Mouse (Mus musculus) liver, embryonic 13.5 days (tissue): Measurements from ENCODE around the gene Ficd. TPM values are rescaled to one million over a fixed set of nuclear protein-coding genes. Genes with fewer than 3 reads are reported as not detected.

Experiments
- ATAC-seq: fragments of 200-750 bp; cut with Nextera tagmentation; 2 replicates; pipeline ENCODE4 v1.8.0; 2017; ENCODE audit warnings: low read depth, mild to moderate bottlenecking, moderate number of reproducible peaks, moderate library complexity
- DNase-seq: peaks from one replicate; pipeline ENCODE4 v3.0.0; 2022
- H3K27ac ChIP-seq: fragments of 300-500 bp; sonication (generic); 2 replicates; pipeline ENCODE4 v1.5.1; 2015; ENCODE audit warnings: moderate library complexity, mild to moderate bottlenecking, inconsistent platforms
- H3K27me3 ChIP-seq: fragments of 300-500 bp; sonication (generic); 2 replicates; pipeline ENCODE4 v1.6.1; 2015; ENCODE audit warnings: mild to moderate bottlenecking, inconsistent platforms
- H3K36me3 ChIP-seq: fragments of 300-500 bp; sonication (generic); 2 replicates; pipeline ENCODE4 v1.6.1; 2015; ENCODE audit warnings: mild to moderate bottlenecking, inconsistent platforms
- H3K4me1 ChIP-seq: fragments of 300-500 bp; sonication (generic); replicated peaks from 2 replicates; pipeline ENCODE4 v1.6.1; 2015; ENCODE audit warnings: inconsistent platforms
- H3K4me2 ChIP-seq: fragments of 300-500 bp; sonication (generic); 2 replicates; pipeline ENCODE4 v1.6.1; 2015; ENCODE audit warnings: inconsistent platforms, mild to moderate bottlenecking, moderate library complexity
- H3K4me3 ChIP-seq: fragments of 300-500 bp; sonication (generic); replicated peaks from 2 replicates; pipeline ENCODE4 v1.5.1; 2015; ENCODE audit warnings: mild to moderate bottlenecking, inconsistent platforms
- H3K9ac ChIP-seq: fragments of 300-500 bp; sonication (generic); 2 replicates; pipeline ENCODE4 v1.6.1; 2015; ENCODE audit warnings: mild to moderate bottlenecking, inconsistent platforms
- H3K9me3 ChIP-seq: fragments of 300-500 bp; sonication (generic); replicated peaks from 2 replicates; pipeline ENCODE4 v1.6.1; 2016; ENCODE audit warnings: inconsistent platforms
- WGBS: fragments of 180-500 bp; shearing (Covaris S2); methylation state at CpG from one replicate; pipeline ENCODE4 v1.1.7; 2015; ENCODE audit not compliant: insufficient replicate concordance; 5-methylcytosine and 5-hydroxymethylcytosine counted together
- polyA plus RNA-seq: library from polyadenylated mRNA; unstranded; fragments of >200 nt; fragmentation: Nextera tagmentation; extraction: Ambion mirVana; gene quantifications from 2 replicates; pipeline ENCODE4 v1.2.1, GENCODE M21; 2015

Gene Ficd
- polyA plus RNA-seq, 1 experiment from 2014 or later, result 2.2 TPM

DNA sequence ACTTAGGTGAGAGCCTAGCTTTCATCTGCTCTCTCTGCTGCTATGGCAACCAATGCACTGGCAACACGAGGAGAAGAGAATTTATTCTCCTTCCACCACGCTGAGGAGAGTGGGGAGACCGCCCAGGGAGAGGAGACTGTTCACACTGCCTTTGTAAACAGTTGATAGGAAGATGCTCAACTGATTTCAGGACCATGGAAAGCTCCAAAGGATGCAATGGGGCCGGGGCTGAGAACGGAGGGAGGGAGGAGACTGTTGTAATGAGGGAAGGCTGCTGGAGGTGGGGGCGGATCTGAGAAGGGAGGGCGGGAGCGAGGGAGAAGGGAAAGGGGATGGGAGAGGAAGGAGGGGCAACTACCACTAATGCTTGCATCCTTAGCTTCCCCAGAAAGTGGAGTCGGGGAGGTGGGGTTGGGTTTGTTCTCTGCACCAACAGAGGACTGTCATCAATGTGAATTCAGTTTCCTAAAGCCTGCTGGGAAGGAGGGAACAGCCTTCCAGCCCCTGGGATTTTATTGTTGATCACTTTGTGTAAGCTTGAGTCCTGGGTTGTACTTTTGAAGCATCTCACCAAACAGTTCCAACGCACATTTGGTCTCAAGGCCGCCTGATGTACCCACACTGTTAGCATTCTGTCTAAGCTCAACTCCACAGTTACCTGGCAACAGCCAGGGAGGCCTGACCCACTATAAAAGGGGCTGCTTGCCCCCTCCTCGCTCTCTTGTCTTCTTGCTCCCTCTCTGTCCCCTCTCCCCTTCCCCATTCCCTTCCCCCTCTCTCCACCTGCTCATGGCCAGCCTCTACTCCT lies 18.8 kb upstream of the Ficd start:
- H3K4me3 ChIP-seq, result no peak overlapping the region
- no peaks in the 10 kb centered on the region for H3K27me3 ChIP-seq
- no peaks in the 10 kb centered on the region for H3K4me1 ChIP-seq
- 9% methylated on average over 12 of the region's 12 CpGs for WGBS
- H3K27ac ChIP-seq, result no peak overlapping the region
- no peak for ATAC-seq
- no peak for DNase-seq
- H3K9me3 ChIP-seq, result no peaks in the 10 kb centered on the region
- no peaks in the 10 kb centered on the region for H3K36me3 ChIP-seq
- H3K4me2 ChIP-seq, result no peak overlapping the region
- no peak overlapping the region for H3K9ac ChIP-seq

DNA sequence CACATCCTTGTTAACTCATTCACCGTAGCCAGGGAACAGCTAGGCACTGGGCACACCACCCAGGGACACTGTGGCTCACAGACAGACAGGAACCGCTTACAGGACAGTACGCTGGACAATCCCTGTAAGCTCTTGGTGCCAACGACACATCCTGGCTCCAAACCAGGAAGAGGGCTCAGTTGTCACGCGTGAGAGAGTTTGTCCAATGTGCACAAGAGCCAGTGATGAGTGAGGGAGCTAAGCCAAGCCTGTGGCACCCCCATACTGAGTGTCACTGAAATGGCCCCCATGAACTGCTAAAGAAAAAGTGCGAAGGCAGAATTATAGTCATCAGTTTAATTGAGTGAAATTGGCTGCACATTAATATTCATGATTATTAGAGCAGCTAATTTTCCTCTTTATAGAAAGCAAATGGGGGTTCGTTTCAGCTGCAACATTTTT lies 16.4 kb upstream of the Ficd start:
- Histone ChIP-seq H3K4me1 (no peaks in the 10 kb centered on the region), H3K4me2 (no peak overlapping the region), H3K4me3 (no peak overlapping the region), H3K9ac (no peak overlapping the region), H3K27ac (no peak overlapping the region), H3K27me3 (0 out of 2 replicates have a peak, but pooled peaks cover 4% of the 10 kb centered on the region), H3K36me3 (no peaks in the 10 kb centered on the region), H3K9me3 (no peaks in the 10 kb centered on the region)
- DNase-seq, result no peak
- WGBS, result 64% methylated on average over 8 of the region's 8 CpGs
- no peak for ATAC-seq

DNA sequence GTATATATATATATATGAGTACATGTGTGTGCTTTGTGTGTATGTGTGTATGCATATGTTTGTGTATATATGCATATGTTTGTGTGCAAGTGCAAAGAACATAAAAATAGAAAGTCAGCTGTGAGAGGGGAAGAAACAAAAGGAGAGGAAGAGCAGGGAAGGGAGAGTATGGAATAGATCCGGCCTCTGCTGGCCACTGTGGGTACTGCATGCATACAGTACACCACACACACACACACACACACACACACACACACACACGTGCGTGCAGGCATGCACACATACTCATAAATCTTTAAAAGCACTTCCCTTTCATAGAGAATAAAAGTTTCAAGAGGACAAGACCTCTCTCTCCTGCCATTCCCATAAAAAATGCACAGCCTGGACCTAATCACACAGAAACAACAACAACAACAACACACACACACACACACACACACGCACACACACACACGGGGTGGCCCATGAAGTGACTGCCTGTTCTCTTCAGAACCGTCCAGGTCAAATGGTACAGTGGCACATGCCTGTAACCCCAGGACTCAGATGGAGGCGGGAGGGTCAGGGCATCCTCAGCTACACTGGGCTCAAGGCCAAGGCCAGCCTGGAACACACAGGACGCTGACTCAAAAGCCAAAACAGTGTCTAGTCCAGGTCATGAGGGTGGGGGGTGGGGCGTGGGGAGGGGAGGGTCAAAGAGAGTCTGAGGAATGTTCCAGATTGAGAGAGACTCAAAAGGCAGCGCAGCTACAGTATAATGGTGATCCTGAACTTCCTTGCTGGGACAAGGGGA lies 13.2 kb upstream of the Ficd start:
- Histone ChIP-seq H3K4me3 (no peak overlapping the region), H3K36me3 (no peaks in the 10 kb centered on the region), H3K4me1 (no peaks in the 10 kb centered on the region), H3K27me3 (peaks cover 4% of the 10 kb centered on the region; the same call in 1 of the 2 replicates), H3K27ac (no peak overlapping the region), H3K4me2 (no peak overlapping the region), H3K9ac (no peak overlapping the region), H3K9me3 (no peaks in the 10 kb centered on the region)
- 62% methylated on average over 10 of the region's 10 CpGs for WGBS
- no peak for DNase-seq
- no peak for ATAC-seq

DNA sequence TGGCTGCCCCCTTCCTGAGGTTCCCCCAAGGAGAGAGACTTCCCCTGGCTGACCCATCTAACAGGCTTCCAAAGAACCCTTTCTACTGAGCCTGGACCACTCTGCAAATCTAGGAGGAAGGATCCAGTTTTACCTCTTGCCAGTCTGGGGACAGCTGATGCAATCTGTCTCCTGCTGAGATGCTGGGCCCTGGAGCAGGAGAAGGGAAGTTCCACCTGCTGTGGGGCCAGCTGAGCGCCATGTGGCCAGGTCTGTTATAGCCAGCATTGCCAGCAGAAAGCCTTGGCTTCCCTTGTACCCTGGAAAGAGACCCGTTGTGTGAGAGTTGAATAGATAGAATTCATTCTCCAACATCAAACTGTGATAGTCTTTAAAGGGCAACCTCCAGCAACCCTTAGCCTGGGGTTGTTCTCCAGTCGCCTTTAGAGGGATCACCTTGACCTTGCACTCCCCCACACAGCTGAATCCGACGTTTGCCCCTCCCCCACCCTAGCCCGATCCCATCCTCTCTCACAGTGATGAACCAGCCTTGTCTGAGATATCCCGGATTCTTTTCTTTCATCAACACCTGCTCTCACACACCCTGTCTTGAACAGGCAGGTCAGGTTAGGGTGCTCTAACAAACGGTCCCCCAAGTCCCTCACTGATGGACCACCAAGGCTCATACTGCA lies 11.9 kb upstream of the Ficd start:
- DNase-seq (no peak), ATAC-seq (no peak)
- Histone ChIP-seq H3K9me3 (no peaks in the 10 kb centered on the region), H3K4me3 (no peak overlapping the region), H3K27me3 (peaks cover 4% of the 10 kb centered on the region; the same call in 1 of the 2 replicates), H3K4me2 (no peak overlapping the region), H3K4me1 (no peaks in the 10 kb centered on the region), H3K27ac (no peak overlapping the region), H3K9ac (no peak overlapping the region), H3K36me3 (no peaks in the 10 kb centered on the region)
- WGBS, result 30% methylated on average over 8 of the region's 8 CpGs

DNA sequence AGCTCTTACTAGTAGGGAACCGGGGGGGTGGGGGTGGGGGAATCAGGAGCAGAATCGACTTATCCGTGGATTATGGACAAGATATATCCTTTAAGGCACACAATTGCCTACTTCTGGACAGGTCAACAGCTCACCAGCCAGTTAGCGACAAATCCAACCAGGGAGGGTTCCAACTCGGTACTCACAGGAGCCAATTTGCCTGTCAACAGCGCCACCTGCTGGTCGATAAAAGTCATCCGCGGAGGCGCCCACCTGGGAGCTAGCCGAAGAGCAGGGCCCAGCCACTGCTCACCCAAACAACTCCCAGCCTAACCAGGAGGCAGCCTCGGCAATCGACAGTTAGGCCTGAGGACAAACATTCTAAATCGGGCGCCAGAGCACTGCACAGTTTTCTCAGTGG lies 11.2 kb upstream of the Ficd start, which contains the start of gene 1700069L16Rik:
1700069L16Rik (minus strand) TSS at position 327 of the 400 bp plus-strand sequence.
- no peak within 1 kb of the TSS for H3K27ac ChIP-seq
- DNase-seq (peak; percentile 49), ATAC-seq (no peak)
- H3K9me3 ChIP-seq, result no peaks in the 10 kb centered on the region
- H3K9ac ChIP-seq, result no peak within 1 kb of the TSS
- H3K27me3 ChIP-seq, result peaks cover 4% of the 10 kb centered on the region; the same call in 1 of the 2 replicates
- H3K36me3 ChIP-seq, result no peaks in the 10 kb centered on the region
- no peaks in the 10 kb centered on the region for H3K4me1 ChIP-seq
- no peak within 1 kb of the TSS for H3K4me3 ChIP-seq
- WGBS, result 7% methylated on average over 15 of the region's 15 CpGs
- H3K4me2 ChIP-seq, result no peak within 1 kb of the TSS

DNA sequence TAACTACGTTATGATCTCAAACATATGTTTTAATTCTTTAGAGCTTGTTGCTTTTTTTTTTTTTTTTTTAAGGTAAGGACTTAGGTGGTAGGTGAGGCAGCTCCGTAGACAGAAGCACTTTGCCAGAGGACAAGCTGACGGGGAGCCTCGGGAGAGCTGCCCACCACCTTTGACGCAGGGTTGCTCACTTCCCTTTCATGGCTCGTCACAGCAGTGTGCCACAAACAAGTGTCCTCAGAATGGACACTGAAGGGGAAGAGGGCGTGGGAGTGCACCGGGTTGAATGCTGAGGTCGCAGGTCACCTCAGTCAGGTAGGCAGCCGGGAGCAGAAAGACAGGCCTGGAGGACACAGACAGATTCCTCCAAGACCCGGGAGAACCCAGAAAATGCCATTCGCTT lies 10.2 kb upstream of the Ficd start:
- Histone ChIP-seq H3K4me3 (no peak overlapping the region), H3K4me2 (no peak overlapping the region), H3K9me3 (no peaks in the 10 kb centered on the region), H3K27ac (no peak overlapping the region), H3K27me3 (peaks cover 4% of the 10 kb centered on the region; the same call in 1 of the 2 replicates), H3K9ac (no peak overlapping the region), H3K36me3 (no peaks in the 10 kb centered on the region), H3K4me1 (no peaks in the 10 kb centered on the region)
- ATAC-seq (no peak), DNase-seq (no peak)
- 48% methylated on average over 12 of the region's 12 CpGs for whole genome bisulfite sequencing

DNA sequence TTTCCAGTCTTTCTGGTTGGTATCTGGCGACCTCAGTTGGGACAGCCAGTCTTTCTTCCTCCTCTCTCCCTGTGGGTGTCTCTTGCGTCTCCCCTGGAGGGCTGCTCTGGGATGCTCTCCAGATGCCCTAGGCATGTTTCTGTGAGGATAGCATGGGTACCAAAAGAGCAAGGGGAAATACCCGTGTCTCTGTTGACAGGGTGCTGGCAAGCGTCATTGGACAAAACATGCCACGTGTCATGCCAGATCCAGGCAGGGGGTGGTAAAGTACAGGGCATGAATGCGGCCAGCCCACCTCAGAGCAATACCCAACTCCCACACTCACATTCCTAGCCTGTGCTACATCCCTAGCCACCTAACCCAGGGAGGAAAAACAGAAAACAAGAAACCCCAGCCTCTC lies 9.0 kb upstream of the Ficd start:
- no peaks in the 10 kb centered on the region for H3K9me3 ChIP-seq
- no peaks in the 10 kb centered on the region for H3K36me3 ChIP-seq
- WGBS, result 49% methylated on average over 6 of the region's 6 CpGs
- H3K4me3 ChIP-seq, result no peak overlapping the region
- peaks cover 4% of the 10 kb centered on the region; the same call in 1 of the 2 replicates for H3K27me3 ChIP-seq
- no peak for DNase-seq
- H3K4me2 ChIP-seq, result no peak overlapping the region
- no peak for ATAC-seq
- H3K9ac ChIP-seq, result no peak overlapping the region
- no peak overlapping the region for H3K27ac ChIP-seq
- H3K4me1 ChIP-seq, result no peaks in the 10 kb centered on the region

DNA sequence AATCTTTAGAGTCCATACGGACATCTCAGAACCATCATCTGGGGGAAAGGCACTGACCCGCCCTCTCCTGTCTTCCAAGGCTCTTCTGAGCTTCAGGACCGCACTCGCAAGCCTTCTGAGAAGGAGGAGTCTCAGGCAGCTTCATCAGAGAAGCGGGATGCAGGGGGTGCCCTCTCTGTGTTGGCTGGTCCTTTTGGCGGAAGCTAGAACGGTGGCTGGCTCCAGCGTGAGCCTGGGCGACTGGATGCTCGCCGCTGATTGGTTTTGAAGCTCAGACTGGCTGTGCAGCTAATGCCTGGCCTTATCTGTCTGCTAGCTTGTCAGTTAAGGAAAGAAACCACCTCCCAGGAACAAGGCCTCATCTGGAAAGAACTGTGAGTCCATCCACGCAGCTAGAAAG lies 8.4 kb upstream of the Ficd start:
- Histone ChIP-seq H3K36me3 (no peaks in the 10 kb centered on the region), H3K4me1 (no peaks in the 10 kb centered on the region), H3K4me3 (no peak overlapping the region), H3K27me3 (peaks cover 4% of the 10 kb centered on the region; the same call in 1 of the 2 replicates), H3K27ac (no peak overlapping the region), H3K4me2 (no peak overlapping the region), H3K9ac (no peak overlapping the region), H3K9me3 (no peaks in the 10 kb centered on the region)
- DNase-seq (no peak), ATAC-seq (no peak)
- 47% methylated on average over 12 of the region's 12 CpGs for WGBS

DNA sequence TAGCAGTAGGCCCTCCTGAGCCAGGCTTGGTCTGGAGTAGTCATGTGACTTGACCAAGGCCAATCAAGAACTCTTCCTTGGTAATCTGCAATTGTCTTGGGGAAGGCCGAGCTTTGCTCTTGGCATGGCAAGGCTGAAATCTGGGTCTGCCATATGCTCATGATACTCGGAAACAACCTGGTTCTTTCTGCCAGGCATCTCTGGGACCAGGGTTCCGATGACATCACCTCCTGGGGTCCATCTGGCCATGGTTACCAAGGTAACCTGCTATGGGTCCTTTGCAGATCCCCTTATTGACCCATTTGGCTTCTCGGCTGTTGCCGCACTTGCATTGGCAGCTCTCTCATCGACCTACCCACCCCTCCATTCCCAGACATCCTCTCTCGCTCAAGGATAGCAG lies 7.6 kb upstream of the Ficd start:
- H3K27ac ChIP-seq, result no peak overlapping the region
- H3K36me3 ChIP-seq, result no peaks in the 10 kb centered on the region
- no peak overlapping the region for H3K4me3 ChIP-seq
- no peaks in the 10 kb centered on the region for H3K4me1 ChIP-seq
- peaks cover 4% of the 10 kb centered on the region; the same call in 1 of the 2 replicates for H3K27me3 ChIP-seq
- H3K4me2 ChIP-seq, result no peak overlapping the region
- ATAC-seq (no peak), DNase-seq (no peak)
- H3K9ac ChIP-seq, result no peak overlapping the region
- no peaks in the 10 kb centered on the region for H3K9me3 ChIP-seq
- 73% methylated on average over 7 of the region's 7 CpGs for WGBS

DNA sequence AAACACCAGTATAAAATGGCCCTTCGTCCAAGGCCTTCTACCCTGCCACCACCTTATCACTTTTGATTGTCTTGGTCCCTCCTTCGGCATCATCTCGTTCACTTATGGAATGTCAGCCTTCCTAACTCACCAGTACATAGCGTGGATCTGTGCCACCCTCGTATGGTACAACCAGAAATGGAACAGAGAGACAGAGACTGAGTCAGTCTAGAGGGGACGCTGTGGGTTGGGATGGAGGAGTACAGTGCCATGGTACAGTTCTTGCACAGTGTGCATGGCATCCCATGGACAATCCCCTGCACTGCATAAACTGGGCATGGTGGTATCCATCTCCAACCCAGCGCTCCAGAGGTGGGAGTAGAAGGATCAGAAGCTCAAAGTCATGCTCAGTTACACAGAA lies 6.9 kb upstream of the Ficd start:
- Histone ChIP-seq H3K4me1 (no peaks in the 10 kb centered on the region), H3K36me3 (no peaks in the 10 kb centered on the region), H3K4me2 (no peak overlapping the region), H3K4me3 (no peak overlapping the region), H3K27ac (no peak overlapping the region), H3K27me3 (peaks cover 4% of the 10 kb centered on the region; the same call in 1 of the 2 replicates), H3K9ac (no peak overlapping the region), H3K9me3 (no peaks in the 10 kb centered on the region)
- DNase-seq, result no peak
- no peak for ATAC-seq
- WGBS, result 65% methylated on average over 7 of the region's 7 CpGs

DNA sequence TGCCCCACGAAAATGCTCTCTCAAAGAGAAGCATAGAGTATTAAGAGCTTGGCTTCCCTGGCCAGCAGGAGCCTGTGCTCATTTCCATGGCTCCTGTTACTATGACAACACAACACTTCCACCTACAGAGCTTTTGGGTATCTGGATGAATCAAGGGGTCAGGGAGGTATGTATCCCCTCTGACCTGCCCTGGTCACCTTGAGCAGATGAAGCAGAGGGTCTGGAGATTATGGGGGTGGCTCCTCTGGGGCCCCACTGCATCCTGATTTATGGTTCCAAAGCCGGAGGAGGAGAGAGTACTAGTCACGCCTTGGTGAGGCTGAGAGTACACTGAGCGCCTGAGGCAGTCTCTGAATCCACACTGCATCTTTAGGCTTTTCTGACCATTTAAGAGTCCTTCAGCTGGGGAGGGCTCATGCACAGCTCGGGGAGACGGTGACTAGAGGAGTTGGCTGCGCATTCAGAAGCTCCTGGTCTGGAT lies 4.9 kb upstream of the Ficd start:
- Histone ChIP-seq H3K9ac (no peak overlapping the region), H3K4me2 (no peak overlapping the region), H3K27ac (no peak overlapping the region), H3K9me3 (no peaks in the 10 kb centered on the region), H3K27me3 (no peaks in the 10 kb centered on the region; the same call in 1 of the 2 replicates), H3K4me1 (peaks cover 12% of the 10 kb centered on the region), H3K4me3 (no peak overlapping the region), H3K36me3 (no peaks in the 10 kb centered on the region)
- no peak for DNase-seq
- WGBS, result 56% methylated on average over 7 of the region's 7 CpGs
- no peak for ATAC-seq
